Mouse (Mus musculus) urinary bladder, postnatal 36 days (tissue): ENCODE data around the gene Tspan5.

Experiments used
- DNase-seq, 2 experiments: peaks; one replicate each; pipeline ENCODE4 v3.0.0; 2022; ENCODE audit warnings: low spot score in 2 of 2, mixed read lengths in 1 of 2

Gene Tspan5

DNA sequence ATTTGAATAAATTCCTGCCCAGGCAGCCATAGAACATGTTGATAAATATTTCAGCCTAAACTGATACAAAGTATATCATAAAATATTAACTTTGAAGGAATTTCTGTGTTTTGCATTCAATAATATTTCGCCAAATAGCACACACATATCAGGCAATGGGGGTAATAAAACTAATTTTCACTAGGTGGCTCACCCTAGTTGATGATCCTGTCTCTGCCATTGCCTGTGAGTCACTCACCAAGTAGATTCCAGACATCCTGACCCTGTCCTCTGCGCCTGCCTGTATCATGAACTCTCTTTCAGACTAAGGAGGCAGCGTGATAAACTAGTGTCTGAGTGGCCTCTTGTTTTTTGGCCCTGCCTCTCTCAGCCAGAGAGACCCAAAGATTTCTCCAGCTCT lies 105.8 kb downstream of the Tspan5 start:
- no peak for DNase-seq

GRCm38 (mm10) chr3:138849755-138850301 lies 107.8 kb downstream of the Tspan5 start:
- no peak for DNase-seq

DNA sequence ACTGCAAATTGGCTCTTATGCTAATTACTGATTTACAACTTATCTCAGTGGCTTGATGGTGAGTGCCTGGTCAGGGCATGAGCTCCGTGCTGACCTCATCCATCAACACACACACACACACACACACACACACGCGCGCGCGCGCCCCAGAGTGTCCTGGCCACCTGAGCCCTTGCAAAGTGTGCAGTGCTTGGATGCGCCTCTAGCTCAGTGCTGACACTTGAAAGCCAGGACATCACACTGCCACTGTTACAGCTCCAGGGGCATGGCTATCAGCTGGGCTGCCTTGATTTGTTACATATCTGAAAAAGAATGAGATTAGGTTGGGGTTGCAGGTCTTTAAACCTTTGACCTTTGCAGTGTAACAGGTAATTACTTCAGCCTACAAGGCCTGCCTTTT lies 109.9 kb downstream of the Tspan5 start:
- no peak for DNase-seq

- DNase-seq = no peak
Measured at GRCm38 (mm10) chr3:138852982-138853689, 111.1 kb downstream of the Tspan5 start.

GRCm38 (mm10) chr3:138853996-138854836 lies 112.2 kb downstream of the Tspan5 start:
- DNase-seq = no peak

DNA sequence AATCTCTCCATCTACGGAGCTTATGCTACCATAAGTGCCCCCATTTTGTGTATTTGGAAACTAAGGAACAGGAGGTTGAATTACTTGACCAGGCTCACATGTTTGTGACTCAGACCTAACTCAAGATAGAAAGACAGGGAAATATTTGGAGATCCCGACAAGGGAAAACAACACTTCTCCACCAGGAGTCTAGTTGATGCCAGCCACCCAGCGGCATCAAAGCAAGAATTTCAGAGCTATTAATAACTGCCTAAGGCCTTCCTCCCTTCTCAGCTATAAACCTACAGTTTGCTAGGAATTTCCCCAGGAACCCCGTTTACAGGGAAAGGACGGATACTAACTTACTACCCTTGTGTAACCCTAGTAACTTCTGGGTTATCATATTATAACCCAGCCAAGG lies 113.4 kb downstream of the Tspan5 start:
- DNase-seq = no peak

GRCm38 (mm10) chr3:138856946-138857345 lies 115.0 kb downstream of the Tspan5 start:
- DNase-seq = no peak

DNA sequence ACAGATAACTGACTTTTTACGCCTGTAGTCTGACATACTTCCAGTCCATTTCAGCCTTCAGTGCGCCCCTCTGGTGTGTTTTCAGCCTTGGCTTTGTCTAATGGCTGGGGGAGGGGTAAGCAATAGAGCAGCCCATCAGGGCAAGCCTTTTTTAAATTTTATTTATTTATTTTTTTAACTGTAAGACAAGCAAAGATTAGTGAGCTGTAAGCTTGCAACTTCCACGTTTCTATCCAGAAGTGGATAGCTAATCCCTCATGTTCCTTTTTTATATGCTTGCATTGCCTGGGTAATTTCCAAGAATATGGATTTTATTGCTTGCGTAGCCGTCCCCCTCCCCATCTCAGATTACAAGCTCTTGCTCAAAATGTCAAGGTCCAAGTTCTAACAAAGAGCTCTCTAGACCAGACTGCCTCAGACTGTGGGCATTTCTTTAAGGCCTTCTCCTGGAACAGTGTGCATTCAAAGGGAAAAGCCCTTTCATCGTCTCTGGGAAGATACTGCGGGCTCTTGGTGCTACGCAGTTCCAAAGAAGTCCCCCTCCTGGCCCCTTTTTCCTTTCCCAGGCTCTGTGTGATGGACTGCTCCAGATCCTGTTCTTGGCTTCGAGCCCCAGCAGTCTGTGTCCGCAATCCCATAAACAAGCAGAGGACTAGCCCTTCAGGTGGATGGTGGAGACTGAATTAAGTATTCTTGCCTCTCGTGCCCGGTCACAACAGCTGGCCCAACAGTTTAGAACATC lies 116.0 kb downstream of the Tspan5 start:
- DNase-seq = no peak

DNA sequence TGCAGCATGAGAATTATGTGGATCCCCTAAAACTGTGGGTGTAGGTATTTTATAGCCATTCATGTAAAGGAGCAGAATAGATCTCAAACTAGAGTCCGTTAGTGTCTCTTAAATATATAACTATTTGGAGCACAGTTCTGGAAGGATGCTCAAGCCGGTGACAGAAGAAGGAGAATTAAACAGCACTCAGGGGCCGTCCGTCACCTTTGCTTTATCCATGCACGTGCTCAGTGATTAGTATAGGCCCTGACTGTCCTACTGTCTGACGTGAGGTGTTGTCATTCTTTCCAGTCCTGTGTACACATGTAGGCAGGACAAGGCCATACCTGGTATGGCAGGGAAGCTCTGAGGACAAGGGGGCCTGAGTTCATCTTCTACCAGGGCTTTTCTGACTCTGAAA lies 116.7 kb downstream of the Tspan5 start:
- no peak for DNase-seq

DNA sequence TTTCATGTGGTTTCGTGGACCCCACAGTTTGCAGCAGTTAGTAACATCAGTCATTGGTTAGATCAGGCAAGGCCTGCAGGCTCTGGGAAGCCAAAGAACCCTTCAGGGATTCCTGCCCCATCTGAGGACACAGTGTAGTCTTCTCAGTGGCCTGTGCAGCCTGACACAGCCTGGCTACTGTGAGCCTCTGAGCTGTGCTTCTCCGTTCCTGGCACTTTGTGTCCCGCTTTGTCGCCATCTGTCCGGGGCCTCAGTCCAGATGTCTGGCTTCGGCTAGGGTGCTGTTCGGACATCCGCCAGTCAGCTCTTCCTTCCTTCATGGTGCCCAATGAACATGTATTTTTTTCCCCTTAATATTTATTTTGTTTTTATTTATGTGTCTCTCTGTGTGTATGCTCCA lies 117.2 kb downstream of the Tspan5 start:
- no peak for DNase-seq

DNA sequence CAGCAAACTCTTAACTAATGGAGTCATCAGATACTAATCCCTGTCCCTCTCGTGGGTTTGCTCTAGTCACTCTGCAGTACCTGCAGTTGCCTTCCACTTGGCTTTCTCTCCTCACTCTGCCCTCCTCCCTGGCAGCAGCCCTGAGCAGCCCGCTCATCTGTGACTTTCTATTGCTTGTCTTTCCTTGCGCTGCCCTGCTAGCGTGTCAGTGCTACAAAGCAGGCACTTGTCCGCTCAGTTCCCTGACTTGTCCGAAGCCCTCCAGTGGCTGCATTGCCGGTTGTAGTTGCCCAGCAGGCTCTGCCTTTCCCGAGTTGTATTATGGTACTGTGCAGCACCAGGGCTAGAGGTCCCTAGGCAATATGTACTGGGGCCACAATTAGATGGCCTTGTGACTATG lies 117.7 kb downstream of the Tspan5 start:
- no peak for DNase-seq

- DNase-seq = no peak
Measured at GRCm38 (mm10) chr3:138860257-138860760, 118.3 kb downstream of the Tspan5 start.

DNA sequence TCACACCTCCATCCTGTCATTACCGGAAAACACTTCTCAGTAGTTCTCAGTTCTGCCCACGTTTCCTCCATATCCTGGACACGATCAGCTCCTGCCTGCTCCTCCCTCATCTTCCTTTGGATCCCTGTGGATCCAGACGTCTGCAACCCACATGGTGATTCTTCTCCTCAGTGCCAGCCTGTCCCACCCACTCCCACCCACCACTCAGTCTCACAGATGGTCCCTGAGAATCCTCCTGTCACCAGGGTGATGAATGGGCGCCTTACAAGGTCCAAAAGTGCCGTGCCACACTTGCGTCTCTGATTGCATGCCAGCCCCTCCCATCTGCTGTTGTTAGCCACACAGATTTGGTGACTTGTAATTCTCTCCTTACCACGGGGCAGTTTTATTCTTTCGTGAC lies 119.0 kb downstream of the Tspan5 start:
- no peak for DNase-seq

DNA sequence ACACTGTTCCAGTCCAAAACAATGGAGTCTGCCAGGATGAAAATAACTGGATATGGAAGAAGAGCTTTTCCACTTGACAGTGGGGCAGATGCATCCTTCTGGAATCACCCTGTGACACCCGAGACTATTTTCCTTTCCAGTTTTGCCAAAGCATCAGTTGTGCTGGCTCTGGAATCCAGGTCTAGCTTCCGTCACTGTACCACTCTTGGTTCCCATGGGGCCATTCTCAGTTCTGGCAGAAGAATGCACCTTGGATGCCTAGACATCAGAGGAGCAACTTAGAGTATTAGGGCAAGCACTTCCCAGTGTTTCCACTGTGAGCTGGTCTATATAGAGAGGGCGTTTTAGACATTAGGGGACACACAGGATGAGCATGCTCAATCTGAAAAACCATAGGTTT lies 119.6 kb downstream of the Tspan5 start:
- no peak for DNase-seq

DNA sequence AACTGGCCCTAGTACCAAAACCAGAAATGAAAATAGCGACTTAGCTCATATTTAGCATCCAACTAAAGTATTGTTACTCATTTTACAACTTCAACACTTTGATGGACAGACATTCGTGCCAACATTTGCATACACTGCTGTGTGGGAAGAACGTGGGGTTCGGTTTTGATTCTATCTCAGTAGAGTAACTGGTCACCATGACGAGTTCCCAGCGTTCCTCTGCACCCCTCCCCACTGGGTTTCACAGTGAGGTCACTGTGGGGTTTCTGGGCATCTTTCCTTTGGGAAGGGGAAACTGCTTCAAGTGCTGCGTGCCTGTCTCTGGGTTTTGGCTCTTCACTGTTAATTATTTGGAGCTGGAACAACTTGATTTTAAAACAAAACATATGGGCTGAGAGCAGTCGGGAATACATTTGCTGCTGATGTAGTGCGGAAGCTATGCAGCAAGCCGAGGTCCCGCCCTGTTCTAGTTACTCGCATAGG lies 122.2 kb downstream of the Tspan5 start:
- no peak for DNase-seq

GRCm38 (mm10) chr3:138865271-138865670 lies 123.3 kb downstream of the Tspan5 start:
- no peak for DNase-seq

DNA sequence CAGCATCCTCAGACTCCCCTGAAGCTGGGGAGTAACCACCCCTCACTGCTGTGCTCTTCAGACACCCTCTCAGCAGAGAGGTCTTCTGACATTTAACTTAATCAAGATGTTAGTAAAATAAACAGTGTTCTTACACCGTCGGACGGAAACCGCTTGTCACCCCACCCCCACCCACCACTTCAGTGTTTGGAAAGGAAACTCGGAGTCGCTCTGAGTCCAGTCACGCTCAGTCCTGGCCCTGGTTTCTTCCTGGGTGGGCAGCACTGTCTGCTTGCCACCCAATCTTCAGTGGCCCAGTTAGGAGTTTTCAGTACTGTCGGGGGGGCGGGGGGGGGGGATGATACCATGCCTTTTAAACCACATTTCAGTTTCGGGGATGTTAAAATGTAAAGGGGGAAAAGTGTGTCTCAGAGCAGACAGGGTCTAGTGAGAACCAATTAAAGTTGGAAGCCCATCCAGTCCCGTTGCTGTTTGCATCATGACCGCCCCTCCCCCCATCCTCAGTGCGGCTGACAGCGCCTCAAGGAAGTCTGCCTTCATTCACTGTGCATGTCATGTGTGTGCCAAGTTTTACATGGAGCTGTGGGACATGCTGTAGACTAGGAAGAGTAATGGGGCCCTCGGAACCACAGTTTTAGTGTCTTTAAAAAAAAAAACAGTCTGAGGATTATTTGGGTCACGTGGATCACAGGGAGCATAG lies 125.3 kb downstream of the Tspan5 start:
- DNase-seq = no peak

DNA sequence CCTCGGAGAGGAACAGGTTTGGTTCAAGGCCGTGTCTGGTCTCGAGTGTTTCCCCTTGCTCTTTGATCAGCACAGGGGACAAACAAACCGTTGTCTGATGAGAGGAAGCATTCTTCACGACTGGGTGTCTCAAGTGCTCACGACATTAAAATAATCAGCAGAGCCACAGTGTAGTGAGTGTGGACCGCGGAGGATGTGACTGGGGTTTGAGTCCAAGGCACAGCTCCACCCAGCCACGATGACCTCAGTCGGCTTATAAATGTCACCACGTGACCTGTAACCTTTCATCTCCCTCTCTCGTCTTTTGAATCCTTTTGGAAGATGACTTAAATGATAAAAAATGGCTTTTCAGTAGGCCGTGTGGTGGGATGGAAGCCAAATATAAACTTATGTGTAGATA lies 126.4 kb downstream of the Tspan5 start:
- no peak for DNase-seq

DNA sequence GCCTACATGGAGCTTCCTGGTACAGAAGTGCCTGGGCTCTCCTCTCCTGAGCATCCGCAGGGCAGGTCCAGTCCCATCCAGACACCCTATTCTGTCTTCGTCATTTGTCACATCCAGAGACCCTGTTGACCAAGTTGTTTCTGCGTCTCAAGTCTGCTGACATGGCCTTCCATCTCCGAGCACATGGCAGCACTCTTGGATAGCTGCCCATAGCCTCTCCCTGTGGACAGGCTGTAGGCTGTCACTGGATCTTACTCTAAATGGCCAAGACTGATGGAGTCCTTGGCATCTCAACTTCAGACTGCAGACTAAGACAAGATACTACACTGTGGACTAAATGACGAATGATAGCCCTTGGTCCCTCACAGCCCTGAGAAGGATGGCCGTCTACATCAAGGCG lies 133.3 kb downstream of the Tspan5 start:
- DNase-seq = no peak

DNA sequence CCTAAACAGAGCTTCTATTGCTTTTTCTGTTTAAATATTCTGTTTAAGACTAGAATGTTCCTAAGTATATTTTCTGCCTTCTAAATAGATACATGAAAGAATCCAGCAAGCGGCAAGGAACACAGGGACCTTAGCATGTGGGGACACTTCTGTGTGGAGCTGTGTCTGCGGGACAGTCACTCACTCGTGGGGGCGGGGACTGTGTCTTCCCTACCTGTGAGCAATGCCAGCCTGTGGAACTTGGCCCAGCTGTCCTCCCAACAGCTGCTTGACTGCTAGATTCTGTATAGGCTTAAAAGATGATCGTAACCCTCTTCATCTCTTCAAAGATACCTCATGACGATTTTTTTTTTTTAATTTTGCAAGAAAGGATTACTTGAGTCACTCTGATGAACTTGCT lies 133.9 kb downstream of the Tspan5 start:
- DNase-seq = no peak

GRCm38 (mm10) chr3:138876418-138876817 lies 134.4 kb downstream of the Tspan5 start:
- no peak for DNase-seq
